Mouse (Mus musculus) embryonic facial prominence, embryonic 14.5 days (tissue): ENCODE data around the gene Draxin. TPM values are rescaled to one million over a fixed set of nuclear protein-coding genes. Genes with fewer than 3 reads are reported as not detected.
A peak's percentile ranks its signal among the peaks of the same experiment; 100 is the strongest.

Source experiments
- ATAC-seq: fragments of 200-750 bp; cut with Nextera tagmentation; 2 replicates; pipeline ENCODE4 v1.8.0; 2017; ENCODE audit warnings: low read depth, moderate number of reproducible peaks, moderate TSS enrichment
- DNase-seq: peaks from one replicate; pipeline ENCODE4 v3.0.0-alpha.2; 2015; ENCODE audit warnings: low spot score
- H3K27ac ChIP-seq: fragments of 300-500 bp; sonication (generic); replicated peaks from 2 replicates; pipeline ENCODE4 v1.5.1; 2014; ENCODE audit warnings: low read depth, mild to moderate bottlenecking, low read length, moderate library complexity
- H3K27me3 ChIP-seq: fragments of 300-500 bp; sonication (generic); replicated peaks from 2 replicates; pipeline ENCODE4 v1.6.1; 2014; ENCODE audit warnings: low read length; ENCODE audit not compliant: control insufficient read depth, insufficient read depth
- H3K36me3 ChIP-seq: fragments of 300-500 bp; sonication (generic); 2 replicates; pipeline ENCODE4 v1.6.1; 2014; ENCODE audit warnings: low read length, mixed read lengths; ENCODE audit not compliant: control insufficient read depth, insufficient read depth
- H3K4me1 ChIP-seq: fragments of 300-500 bp; sonication (generic); 2 replicates; pipeline ENCODE4 v1.6.1; 2014; ENCODE audit warnings: antibody characterized with exemption, low read length; ENCODE audit not compliant: control insufficient read depth, insufficient read depth
- H3K4me2 ChIP-seq: fragments of 300-500 bp; sonication (generic); 2 replicates; pipeline ENCODE4 v1.6.1; 2014; ENCODE audit warnings: low read depth, mild to moderate bottlenecking, low read length, moderate library complexity, mixed read lengths
- H3K4me3 ChIP-seq: fragments of 300-500 bp; sonication (generic); 2 replicates; pipeline ENCODE4 v1.5.1; 2014; ENCODE audit warnings: low read depth, mild to moderate bottlenecking, low read length
- H3K9ac ChIP-seq: fragments of 300-500 bp; sonication (generic); 2 replicates; pipeline ENCODE4 v1.6.1; 2014; ENCODE audit warnings: low read depth, mild to moderate bottlenecking, low read length, moderate library complexity, mixed read lengths
- H3K9me3 ChIP-seq: fragments of 300-500 bp; sonication (generic); 2 replicates; pipeline ENCODE4 v1.6.1; 2016; ENCODE audit warnings: low read length; ENCODE audit not compliant: control insufficient read depth
- WGBS: fragments of 180-500 bp; shearing (Covaris S2); extraction: QIAGEN DNeasy Blood & Tissue Kit; methylation state at CpG from one replicate; pipeline ENCODE4 v1.1.7; 2014; 5-methylcytosine and 5-hydroxymethylcytosine counted together
- polyA plus RNA-seq: library from polyadenylated mRNA; unstranded; fragments of >200 nt; fragmentation: Nextera tagmentation; extraction: Ambion mirVana; gene quantifications from 2 replicates; pipeline ENCODE4 v1.2.1, GENCODE M21; 2014

Draxin gene
- polyA plus RNA-seq, 1 experiment from 2014 or later, result 0.56 TPM

GRCm38 (mm10) chr4:148067346-148067745, 63.2 kb downstream of the Draxin start:
- no peaks in the 10 kb centered on the region for H3K9me3 ChIP-seq
- H3K27ac ChIP-seq, result no peak overlapping the region
- H3K27me3 ChIP-seq, result no peaks in the 10 kb centered on the region
- H3K4me1 ChIP-seq, result no peaks in the 10 kb centered on the region
- 90% methylated on average over 8 of the region's 8 CpGs for WGBS
- DNase-seq (no peak), ATAC-seq (no peak)
- no peaks in the 10 kb centered on the region for H3K36me3 ChIP-seq
- H3K4me2 ChIP-seq, result no peak overlapping the region
- H3K9ac ChIP-seq, result no peak overlapping the region
- H3K4me3 ChIP-seq, result no peak overlapping the region

DNA sequence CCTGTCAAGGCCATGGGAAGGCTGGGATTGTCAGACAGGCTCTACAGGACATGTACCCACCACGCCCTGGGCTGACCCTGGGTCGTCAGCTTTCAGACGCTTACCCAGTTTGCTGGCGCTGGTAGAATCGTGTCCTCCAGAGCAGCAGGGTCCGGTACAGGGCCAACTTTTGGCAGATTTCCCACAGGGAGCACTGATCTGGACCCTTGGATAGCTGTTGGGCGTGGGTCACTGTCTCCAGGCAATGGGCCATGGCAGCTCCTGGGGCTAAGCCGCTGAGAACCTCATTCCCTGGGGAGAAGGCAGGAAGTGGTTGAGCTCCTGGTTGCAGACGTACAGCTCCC, 64.1 kb downstream of the Draxin start:
- H3K4me2 ChIP-seq, result no peak overlapping the region
- DNase-seq (peak; percentile 17), ATAC-seq (no peak)
- H3K9me3 ChIP-seq, result no peaks in the 10 kb centered on the region
- no peaks in the 10 kb centered on the region for H3K36me3 ChIP-seq
- H3K27ac ChIP-seq, result no peak overlapping the region
- WGBS, result 48% methylated on average over 7 of the region's 9 CpGs
- no peak overlapping the region for H3K9ac ChIP-seq
- H3K4me1 ChIP-seq, result no peaks in the 10 kb centered on the region
- H3K27me3 ChIP-seq, result no peaks in the 10 kb centered on the region
- H3K4me3 ChIP-seq, result no peak overlapping the region

DNA sequence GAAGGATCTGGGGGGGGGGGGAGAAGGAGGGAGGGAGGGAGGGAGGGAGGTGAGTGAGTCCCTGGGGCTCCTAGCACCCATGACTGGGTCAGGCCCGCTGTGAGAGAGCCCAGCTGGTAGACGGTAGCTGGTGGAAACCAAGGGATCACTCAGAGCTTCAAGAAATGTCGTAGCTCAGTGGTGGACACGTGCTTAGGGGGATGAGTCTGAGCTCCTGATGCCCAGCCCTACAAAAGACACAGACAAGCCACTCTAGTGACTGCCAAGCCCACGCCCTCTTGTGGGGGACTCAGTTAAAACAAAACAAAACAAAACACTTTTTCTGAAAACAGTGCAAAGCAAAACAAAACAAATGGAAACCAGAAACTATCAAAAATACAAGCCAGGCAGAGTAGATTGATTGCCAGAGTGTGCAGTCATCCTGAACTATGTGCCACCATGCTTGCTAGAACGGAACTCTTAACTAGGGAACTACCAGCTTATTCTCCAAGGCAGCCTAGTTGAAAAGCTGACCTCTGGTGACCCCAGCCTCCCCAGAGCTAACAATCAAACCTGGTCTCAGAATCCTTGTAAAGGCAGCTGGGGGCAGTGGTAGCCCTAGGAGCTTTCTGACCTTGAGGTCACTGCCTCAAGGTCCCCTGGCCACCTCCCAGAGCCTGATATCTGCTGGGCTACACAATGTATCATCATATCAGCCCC, 64.6 kb downstream of the Draxin start:
- no peak for DNase-seq
- no peak for ATAC-seq
- H3K9ac ChIP-seq, result no peak overlapping the region
- H3K9me3 ChIP-seq, result no peaks in the 10 kb centered on the region
- no peak overlapping the region for H3K27ac ChIP-seq
- no peaks in the 10 kb centered on the region for H3K27me3 ChIP-seq
- H3K4me3 ChIP-seq, result no peak overlapping the region
- WGBS, result 32% methylated on average over 6 of the region's 6 CpGs
- H3K36me3 ChIP-seq, result no peaks in the 10 kb centered on the region
- H3K4me2 ChIP-seq, result no peak overlapping the region
- no peaks in the 10 kb centered on the region for H3K4me1 ChIP-seq

DNA sequence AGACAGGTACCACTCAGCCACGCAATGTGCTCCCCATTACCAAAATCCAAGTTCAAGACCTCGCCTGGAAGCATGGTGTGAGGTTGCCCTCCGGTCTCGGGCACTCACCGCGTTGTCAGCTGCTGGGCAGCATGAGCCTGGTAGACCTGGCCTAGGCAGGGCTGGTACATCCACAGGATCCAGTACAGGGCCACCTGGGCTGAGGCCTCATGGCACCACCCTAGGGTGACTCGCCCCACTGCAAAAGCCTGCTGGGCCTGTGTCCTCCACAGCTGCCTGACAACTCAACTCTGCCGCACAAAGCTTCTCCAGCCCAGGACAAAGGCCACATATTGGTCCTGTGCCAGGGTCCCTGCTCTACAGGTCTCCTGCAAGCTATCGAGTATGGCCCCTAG, 69.4 kb downstream of the Draxin start:
- H3K36me3 ChIP-seq, result peaks cover 23% of the 10 kb centered on the region
- H3K9ac ChIP-seq, result no peak overlapping the region
- H3K4me1 ChIP-seq, result no peaks in the 10 kb centered on the region
- no peak overlapping the region for H3K4me2 ChIP-seq
- WGBS, result 82% methylated on average over 9 of the region's 9 CpGs
- DNase-seq, result no peak
- no peak for ATAC-seq
- H3K9me3 ChIP-seq, result no peaks in the 10 kb centered on the region
- H3K4me3 ChIP-seq, result no peak overlapping the region
- no peak overlapping the region for H3K27ac ChIP-seq
- H3K27me3 ChIP-seq, result no peaks in the 10 kb centered on the region

- DNase-seq, result peak; percentile 40
- H3K9me3 ChIP-seq, result no peaks in the 10 kb centered on the region
- H3K4me3 ChIP-seq, result no peak overlapping the region
- WGBS, result 48% methylated on average over 13 of the region's 13 CpGs
- H3K36me3 ChIP-seq, result peaks cover 30% of the 10 kb centered on the region
- no peaks in the 10 kb centered on the region for H3K4me1 ChIP-seq
- no peaks in the 10 kb centered on the region for H3K27me3 ChIP-seq
- peak; percentile 41 for ATAC-seq
- no peak overlapping the region for H3K27ac ChIP-seq
- no peak overlapping the region for H3K9ac ChIP-seq
- no peak overlapping the region for H3K4me2 ChIP-seq
Observed at GRCm38 (mm10) chr4:148060120-148061085, 70.1 kb downstream of the Draxin start.

GRCm38 (mm10) chr4:148058993-148059392, 71.5 kb downstream of the Draxin start:
- WGBS, result 86% methylated on average over 6 of the region's 6 CpGs
- Histone ChIP-seq H3K9ac (no peak overlapping the region), H3K36me3 (peaks cover 44% of the 10 kb centered on the region), H3K4me2 (no peak overlapping the region), H3K27ac (no peak overlapping the region), H3K4me3 (no peak overlapping the region), H3K27me3 (no peaks in the 10 kb centered on the region), H3K9me3 (no peaks in the 10 kb centered on the region), H3K4me1 (no peaks in the 10 kb centered on the region)
- no peak for ATAC-seq
- DNase-seq, result no peak

- 86% methylated on average over 9 of the region's 9 CpGs for WGBS
- DNase-seq, result no peak
- Histone ChIP-seq H3K36me3 (peaks cover 51% of the 10 kb centered on the region), H3K27ac (no peak overlapping the region), H3K4me2 (no peak overlapping the region), H3K4me3 (no peak overlapping the region), H3K9ac (no peak overlapping the region), H3K27me3 (no peaks in the 10 kb centered on the region), H3K4me1 (no peaks in the 10 kb centered on the region), H3K9me3 (no peaks in the 10 kb centered on the region)
- ATAC-seq, result no peak
Observed at GRCm38 (mm10) chr4:148058218-148058819, 72.2 kb downstream of the Draxin start.

DNA sequence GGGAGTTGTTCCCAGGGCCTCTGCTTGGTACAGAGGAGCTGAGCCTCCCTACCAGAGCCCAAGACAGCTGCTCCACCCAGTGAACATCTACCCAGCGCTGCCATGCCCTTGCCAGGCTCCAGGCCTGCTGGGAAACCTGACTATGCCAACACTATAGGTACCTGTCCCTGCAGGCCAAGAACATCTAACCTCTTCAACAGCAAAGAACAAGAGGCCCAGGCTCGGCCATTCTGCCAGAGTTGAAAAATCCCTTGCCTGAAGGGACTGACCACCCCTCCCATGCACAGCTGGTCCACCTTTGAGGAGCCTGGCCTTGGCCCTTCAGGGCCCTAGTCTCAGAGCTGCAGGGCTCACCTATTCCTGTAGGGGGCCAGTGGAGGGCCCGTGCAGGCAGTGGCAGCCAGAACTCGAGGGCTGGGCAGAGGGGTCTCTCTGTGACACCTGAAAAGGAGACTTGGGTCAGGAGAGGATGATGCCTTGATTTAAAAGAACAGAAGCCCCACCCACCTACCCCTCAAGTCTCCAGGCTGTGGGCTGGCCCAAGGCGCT, 72.8 kb downstream of the Draxin start:
- Histone ChIP-seq H3K4me2 (no peak overlapping the region), H3K27ac (no peak overlapping the region), H3K4me3 (no peak overlapping the region), H3K27me3 (no peaks in the 10 kb centered on the region), H3K9me3 (no peaks in the 10 kb centered on the region), H3K4me1 (no peaks in the 10 kb centered on the region), H3K36me3 (peaks cover 57% of the 10 kb centered on the region), H3K9ac (no peak overlapping the region)
- ATAC-seq (no peak), DNase-seq (no peak)
- WGBS, result 70% methylated on average over 5 of the region's 5 CpGs
